24 mouse cellular contexts compared by ENCODE assay signal in genomic region chr5:46006691-46007090, GRCm38 (mm10).
DNase-seq lines count a peak whose midpoint lies in the region; TF ChIP-seq lines count a peak whose summit lies in the region.
"Had no signal": no experiment of that assay in that cellular context is flagged by ENCODE, and none has a peak within 500 bp of the region (broad histone marks: within the 10 kb centered on the region; RNA-seq: fewer than 3 reads in every experiment).

No protein-coding gene starts in this region.

- H3K27ac ChIP-seq in layer of hippocampus, adult 2 months = peak overlapping the region; percentile 64; the same call in 1 of the 2 replicates
- H3K27ac ChIP-seq: forebrain, embryonic 13.5 days; heart, adult 2 months; hindbrain, embryonic 14.5 days; liver, embryonic 14.5 days; midbrain, embryonic 10.5 days; midbrain, embryonic 15.5 days; neural tube, embryonic 15.5 days; stomach, embryonic 15.5 days had no signal

- no peak for TF ChIP-seq CTCF in layer of hippocampus, adult 2 months (conservative IDR thresholded peaks at IDR 0.05)

- peak; percentile 24 for DNase-seq in heart, adult 11 months
- DNase-seq in heart, postnatal 4 days = no peak
- DNase-seq in R1 (ENCODE audit: low read depth, low spot score) = peak; percentile 2
- peak; percentile 80 to 83 for DNase-seq in layer of hippocampus, adult 2 months (ENCODE audit: low spot score in 2 of 2)
- DNase-seq in layer of hippocampus, postnatal 14 days (ENCODE audit: low spot score in 2 of 2) = peak; percentile 24 to 83
- DNase-seq in gastrocnemius, postnatal 10 days = no peak
- DNase-seq in thymus, adult 18-20 months = no peak
- DNase-seq: adrenal gland, postnatal 36 days; cerebellum, adult 9-10 months; cerebellum, postnatal 36 days; gastrocnemius, postnatal 36 days; heart, adult 2 months; kidney, adult 9 months; kidney, postnatal 10 days; liver; thymus, postnatal 36 days had no signal

- H3K4me3 ChIP-seq in layer of hippocampus, adult 2 months = no peak overlapping the region
- H3K4me3 ChIP-seq: forebrain, embryonic 13.5 days; heart, adult 2 months; heart, embryonic 12.5 days; midbrain, embryonic 10.5 days; midbrain, embryonic 15.5 days; neural tube, embryonic 15.5 days; stomach, embryonic 15.5 days had no signal

Comparison
In these comparisons a context has a peak if more than half of its experiments do, and no peak if none do; other contexts are left out.
1. DNase-seq: peak in heart, adult 11 months (single experiment), R1 (single experiment), layer of hippocampus, adult 2 months (2 of 2) and layer of hippocampus, postnatal 14 days (2 of 2); none in heart, postnatal 4 days (single experiment), gastrocnemius, postnatal 10 days (single experiment) and thymus, adult 18-20 months (0 of 2).